Mouse (Mus musculus) adrenal gland (tissue): ENCODE results near the gene Hnrnph1.

ENCODE experiments used
- intact Hi-C: fragments of 180-260 bp; cut with DNase I; formaldehyde crosslinking; loops from one replicate; pipeline ENCODE4 v1.15.1; 2025
- long read RNA-seq, 2 experiments: library from polyadenylated mRNA; unstranded; transcript quantifications; one replicate each; pipeline ENCODE4 v2.0.0; 2020; ENCODE audit warnings: borderline replicate concordance in 1 of 2; ENCODE audit not compliant: insufficient replicate concordance in 1 of 2

Hnrnph1 gene
- long read RNA-seq, experiment 1, full-length matches to known transcripts, result 6 of 14 reads
- long read RNA-seq, experiment 1, partial matches to known transcripts, result 4 of 14 reads
- long read RNA-seq, experiment 1, other reads (novel, unspliced or antisense), result 4 of 14 reads
- long read RNA-seq, experiment 2, partial matches to known transcripts, result 8 of 25 reads
- long read RNA-seq, experiment 2, other reads (novel, unspliced or antisense), result 13 of 25 reads

DNA sequence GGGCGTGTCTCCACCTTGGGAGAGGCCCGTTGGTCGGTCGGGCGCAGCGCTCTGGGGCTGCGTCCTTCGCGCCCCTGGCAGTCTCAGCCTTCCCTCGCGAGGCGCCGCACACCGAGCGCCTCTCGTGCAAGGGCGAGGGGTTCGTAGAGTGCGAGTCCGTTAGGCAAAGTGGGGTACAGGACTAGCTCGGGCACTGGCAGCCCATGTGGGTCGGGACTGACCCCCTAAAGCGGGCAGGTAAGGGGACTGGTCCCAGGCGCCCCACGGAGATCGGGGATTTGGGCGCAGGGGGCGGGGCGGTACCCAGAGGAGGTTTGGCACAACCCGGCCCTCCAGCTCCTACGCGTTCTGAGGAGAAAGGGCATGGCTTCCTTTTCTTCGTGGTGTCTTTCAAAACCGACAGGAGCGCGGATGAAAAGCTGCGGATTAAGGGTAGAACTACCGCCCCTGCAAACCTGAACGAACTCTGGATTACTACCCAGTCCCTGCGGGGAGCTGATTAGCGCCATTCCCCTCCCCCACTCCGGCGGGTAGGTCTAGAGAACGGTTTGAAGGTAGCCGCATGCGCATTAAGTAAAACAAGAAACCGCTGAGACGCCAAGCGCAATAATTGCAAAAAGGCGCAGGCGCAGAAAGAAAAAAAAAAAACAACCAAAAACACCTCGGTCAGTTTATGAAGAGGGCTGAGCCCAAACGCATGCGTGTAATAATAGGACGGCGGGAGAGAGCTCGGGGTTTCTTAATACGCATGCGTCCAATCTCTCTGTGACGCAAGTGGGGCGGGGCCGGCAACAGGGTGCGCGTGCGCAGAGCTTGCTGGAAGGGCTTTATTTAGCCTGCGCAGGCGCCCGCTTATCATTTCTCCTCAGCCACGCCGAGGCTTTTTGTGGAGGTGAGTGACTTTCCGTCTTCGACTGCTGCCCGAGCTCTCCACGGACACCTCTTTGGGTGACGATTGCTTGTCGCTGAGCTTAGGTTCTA, at the start of gene Hnrnph1:
Hnrnph1 (plus strand) TSS at position 80 of the 981 bp plus-strand sequence.
- intact Hi-C loops, result no loop called here

DNA sequence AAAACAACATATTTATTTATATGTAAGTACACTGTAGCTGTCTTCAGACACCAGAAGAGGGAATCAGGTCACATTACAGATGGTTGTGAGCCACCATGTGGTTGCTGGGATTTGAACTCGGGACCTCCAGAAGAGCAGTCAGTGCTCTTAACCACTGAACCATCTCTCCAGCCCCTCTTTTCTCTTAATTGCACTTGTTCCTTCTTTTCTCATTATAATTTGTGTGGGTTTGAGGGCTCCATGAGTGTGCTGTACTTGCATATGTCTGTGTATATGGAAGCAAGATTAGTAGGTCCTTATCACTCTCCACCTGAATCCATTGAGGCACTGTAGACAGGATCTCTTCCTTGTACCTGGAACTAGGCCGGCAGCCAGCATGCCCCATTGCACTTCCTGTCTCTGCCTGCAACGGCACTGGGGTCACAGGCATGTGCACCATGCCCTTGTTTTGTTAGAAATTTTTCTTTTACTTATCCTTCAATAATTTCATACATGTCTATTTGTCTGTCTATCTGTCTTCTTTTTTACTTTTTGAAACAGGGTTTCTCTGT, 48.6 kb upstream of the Hnrnph1 start:
- intact Hi-C loops, result no loop called here

DNA sequence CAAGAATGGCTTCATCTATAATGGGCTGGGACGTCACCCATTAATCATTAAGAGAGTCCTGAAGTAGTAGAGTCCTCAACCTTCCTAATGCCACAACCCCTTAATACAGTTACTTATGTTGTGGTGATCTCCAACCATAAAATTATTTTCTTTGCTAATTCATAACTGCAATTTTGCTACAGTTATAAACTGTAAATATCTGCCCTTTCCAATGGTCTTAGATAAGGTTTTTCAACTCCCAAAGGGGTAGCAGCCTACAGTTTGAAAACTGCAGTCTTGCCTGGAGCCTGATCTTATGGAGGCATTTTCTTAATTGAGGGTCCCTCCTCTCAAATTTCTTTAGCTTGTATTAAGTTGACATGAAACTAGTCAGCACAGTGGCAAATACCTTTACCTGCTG, 47.4 kb upstream of the Hnrnph1 start:
- intact Hi-C loops, result no loop called here

DNA sequence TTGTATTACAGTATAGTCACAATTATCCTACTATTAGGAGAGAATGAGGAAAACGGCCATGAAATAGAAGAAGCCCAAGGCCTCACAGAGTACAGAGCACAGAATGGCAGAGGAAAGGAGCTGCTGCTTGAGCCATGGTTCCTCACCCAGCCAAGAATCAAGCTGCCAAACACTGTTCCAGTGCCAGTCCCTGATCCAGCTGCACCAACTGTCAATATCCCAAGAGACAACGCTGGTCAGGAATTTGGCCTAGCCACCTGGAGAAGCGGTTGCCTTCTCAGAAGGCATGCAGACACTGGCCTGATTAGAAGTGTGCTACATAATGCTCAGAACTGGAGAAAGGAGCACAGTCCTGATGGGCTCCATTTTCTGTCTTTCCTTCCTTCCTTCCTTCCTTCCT, 43.6 kb upstream of the Hnrnph1 start:
- intact Hi-C loops, result no loop called here

DNA sequence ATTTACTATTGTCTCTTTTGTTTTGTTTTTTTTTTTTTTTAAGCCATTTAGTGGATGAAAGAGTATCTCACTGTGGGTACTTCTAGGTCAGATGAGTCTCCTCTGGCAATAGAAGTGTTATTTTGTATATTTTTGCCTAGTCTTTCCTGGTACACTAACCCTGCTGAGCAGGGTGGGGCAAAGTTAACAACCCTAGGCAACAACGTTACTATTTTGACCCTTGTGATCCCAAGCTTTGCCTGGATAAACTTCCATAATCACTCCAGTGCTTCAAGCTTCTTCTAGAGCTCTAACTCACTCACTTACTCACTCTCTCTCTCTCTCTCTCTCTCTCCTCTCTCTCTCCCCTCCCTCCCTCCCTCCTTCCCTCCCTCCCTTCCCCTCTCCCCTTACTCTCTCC, 40.7 kb upstream of the Hnrnph1 start:
- intact Hi-C loops, result no loop called here

DNA sequence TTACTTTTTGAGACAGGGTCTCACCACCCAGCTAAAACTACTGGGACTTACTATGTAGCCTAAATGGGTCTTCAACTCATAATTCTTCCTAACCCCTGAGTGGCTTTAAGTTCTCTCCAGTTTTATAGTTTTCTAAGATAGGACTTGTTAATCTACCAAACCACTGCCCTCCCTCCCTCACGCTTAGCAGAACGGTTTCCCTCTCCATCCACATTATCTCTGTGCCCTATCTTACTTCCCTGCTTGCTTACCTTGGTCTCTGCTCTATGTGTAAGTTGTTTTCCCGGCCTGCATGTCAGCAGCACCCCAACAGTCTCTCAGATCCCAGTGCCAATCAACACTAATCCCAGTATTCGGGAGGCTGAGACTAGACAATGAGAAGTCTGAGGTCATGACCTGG, 39.9 kb upstream of the Hnrnph1 start:
- intact Hi-C loops, result no loop called here

DNA sequence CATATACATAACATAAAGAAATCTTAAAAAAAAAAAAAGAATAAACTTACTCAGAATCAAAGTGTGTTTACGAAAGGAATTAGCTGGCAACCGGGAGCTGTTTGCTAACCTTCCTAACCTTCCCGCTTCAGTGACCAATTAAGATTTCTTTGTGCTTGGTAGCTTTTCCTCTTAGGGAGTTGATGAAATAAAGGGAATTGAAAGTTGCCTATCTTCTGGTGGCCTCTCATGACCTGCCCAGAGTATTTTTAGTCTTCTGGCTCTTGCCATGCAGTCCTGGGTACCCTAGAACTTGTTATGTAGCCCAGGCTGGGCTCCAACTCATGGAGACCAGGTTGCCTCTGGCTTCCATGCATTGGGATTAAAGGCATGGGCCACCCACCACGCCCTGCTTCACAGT, 31.3 kb upstream of the Hnrnph1 start:
- intact Hi-C loops, result no loop called here

DNA sequence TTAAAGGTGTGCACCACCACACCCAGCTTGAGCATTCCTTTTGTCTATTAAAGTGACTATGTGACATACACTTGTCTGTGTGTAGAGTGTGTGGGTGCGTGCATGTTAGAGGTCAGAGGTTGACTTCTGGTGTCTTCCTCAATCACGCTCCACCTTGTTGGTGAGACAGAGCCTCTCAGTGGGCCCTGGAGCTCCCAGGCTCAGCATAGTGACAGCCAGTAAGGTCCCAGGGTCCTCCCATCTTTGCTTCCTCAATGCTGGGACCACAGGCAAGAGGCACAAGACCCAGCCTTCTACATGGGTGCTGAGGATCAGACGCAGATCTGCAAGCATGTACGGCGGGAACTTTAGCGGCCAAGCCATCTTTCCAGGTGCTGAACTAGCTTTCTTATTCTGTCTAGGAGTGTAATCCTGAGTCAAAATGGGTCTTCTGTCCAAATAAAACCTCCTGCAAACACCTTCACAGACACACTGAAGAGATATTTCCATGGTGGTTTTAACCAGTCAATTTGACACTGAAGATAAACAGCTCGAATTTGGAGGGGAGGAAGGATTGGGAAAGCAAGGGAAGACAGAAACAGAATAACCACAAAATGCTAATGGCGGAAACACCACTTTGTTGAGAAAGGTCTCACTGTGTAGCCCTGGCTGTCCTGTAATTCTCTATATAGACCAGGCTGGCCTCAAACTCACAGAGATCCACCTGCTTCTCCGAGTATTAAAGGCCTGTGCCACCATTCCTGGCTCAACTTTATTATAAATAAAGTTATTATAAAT, 30.3 kb upstream of the Hnrnph1 start:
- intact Hi-C loops, result no loop called here

DNA sequence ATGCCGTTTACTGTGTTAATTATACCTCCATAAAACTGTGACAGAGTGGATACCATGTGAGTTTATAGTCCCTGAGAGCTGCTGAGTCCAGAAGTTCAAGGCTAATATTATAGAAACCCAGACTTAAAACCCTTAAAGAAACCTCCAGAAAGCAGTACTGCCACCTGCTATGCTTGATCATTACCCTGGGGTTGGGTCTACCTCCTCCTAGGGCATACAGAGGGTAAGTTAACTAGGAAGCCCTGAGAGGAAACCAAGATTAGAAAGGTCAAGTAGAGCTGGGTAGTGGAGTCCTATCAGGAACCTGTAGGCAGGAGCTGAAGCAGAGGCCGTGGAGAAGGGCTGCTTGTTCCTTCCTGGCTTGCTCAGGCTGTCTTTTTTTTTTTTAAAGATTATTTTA, 24.6 kb upstream of the Hnrnph1 start:
- intact Hi-C loops, result no loop called here

DNA sequence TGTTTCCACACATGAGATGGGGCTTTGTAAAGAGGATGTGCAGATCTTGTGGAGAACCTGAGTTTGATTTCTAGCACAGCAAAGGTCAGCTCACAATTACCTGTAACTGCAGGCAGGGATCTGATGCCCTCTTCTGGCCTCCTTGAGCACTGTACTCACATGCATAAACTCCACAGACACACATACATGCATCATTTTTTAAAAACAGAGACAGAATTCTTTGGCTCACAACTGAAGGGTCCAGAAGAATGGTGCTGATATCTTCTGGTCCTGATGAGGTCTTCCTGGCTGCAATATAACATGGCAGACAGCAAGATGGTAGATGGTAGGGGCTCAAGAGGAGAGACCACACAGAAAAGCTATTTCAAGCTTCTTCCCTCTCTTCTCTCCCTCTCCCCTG, 22.6 kb upstream of the Hnrnph1 start, which contains the start of gene Cby3:
Cby3 (plus strand) TSS at position 301 of the 400 bp plus-strand sequence.
- intact Hi-C loops, result no loop called here

DNA sequence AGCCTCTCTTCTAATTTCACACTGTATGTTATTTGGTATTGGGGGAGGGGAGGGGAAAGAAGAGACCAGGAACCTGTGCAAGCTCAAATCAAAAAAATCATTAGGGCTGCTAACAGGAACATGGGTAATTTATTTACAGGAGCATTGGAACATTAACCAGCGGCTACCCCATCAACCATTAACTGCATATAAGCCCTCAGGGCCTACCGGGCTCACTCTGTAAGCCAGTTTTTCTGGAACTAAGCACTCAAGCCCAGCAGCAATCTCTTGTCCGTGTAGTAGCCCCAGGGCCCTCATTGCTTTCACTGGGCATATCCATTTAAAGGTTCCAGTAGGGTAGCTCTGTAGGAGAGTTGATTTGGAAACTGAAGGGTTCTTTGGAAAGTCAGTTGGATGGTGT, 21.9 kb upstream of the Hnrnph1 start:
- intact Hi-C loops, result no loop called here

DNA sequence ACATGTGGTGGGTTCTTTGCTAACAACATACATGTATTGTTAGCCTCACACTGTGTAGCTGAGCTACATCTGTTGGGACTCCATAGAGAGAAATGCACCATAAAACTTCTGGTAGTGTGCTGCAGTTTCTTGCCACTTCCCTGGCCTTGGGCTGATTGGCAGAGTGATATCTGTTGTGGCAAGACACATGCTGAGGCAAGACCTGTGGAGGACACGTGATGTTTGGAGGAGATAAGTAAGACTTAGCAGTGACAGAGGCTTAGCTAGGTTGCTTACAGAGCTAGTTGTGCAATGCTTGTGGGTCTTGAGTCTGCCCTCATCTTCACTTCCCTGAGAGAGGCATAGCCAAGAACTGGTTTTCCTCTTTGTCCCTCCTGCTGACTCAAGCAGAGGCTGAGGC, 21.4 kb upstream of the Hnrnph1 start:
- intact Hi-C loops, result no loop called here

DNA sequence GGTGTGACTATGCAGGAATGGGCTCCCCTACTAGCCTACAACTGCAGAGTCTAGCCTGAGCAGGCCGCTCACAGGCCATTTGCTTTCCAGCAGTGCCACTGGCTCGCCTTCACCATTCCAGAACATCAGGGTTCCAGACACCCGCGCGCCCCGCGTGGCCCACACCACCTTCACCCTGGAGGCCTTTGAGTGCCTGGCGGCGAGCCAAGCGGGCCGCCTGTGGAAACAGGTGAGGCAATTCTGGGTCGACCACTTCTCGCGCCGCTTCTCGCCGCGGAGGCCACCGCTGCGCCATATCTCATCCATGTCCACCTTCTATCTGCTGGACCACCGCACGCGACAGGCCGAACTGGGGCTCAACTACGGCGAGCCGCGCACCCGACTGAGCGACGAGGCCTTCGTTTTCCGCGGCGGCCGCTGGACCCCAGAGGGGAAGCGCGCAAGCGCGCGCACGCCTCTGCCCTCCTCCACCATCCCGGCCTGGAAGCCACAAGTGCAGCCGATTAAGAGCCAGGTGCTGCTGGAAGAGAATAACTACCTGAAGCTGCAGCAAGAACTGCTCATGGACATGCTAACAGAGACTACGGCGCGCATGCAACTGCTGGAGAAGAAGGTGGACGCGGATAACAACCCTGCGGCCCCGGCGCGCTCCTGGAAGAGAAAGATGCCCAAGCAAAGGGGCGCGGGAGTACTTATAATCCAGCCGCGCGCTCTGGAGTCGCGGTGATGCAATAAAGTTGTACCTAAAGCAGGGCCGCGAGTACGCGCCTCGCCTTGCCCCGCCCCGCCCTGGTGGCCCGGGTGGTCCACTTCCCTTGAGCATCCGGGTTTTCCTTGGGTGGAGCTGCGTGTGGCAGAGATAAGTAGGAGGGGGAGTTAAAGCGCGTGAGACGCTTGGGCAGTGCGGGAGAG, 17.6 kb upstream of the Hnrnph1 start:
- intact Hi-C loops, result no loop called here

DNA sequence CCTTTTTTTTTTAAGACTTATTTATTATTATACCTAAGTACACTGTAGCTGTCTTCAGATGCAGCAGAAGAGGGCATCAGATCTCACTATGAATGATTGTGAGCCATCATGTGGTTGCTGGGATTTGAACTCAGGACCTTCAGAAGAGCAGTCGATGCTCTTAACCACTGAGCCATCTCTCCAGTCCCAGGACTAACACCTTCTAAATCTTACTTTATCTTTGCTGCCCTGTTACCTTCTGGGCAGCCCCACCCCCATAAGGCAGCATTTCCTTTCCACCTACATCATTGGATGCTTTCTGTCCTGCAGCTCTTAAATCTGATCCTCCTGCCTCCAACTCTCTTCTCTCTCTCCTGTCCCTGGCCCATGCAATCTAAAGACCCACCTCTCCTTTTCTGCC, 15.5 kb upstream of the Hnrnph1 start:
- intact Hi-C loops, result loop anchor here (5.0 kb wide), 2 partner anchors 39 to 94 kb away; no protein-coding TSS in a partner anchor

DNA sequence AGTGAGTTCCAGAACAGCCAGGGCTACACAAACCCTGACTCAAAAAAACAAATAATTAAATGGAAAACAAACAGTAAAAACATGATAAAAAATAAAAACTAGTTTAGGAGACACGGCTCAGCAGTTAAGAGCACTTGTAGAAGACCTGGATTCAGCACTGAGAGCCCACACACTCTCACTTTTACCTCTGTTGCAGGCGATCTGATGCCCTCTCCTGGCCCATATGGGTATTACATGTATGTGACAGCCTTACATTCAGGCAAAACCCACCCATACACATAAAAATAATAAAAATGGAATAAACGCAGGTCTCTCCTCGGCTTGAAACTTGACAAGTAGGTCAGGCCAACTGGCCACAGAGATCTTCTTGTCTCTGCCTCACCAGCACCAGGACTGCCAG, 12.2 kb upstream of the Hnrnph1 start:
- intact Hi-C loops, result loop anchor here (5.0 kb wide), 2 partner anchors 42 to 97 kb away; no protein-coding TSS in a partner anchor

DNA sequence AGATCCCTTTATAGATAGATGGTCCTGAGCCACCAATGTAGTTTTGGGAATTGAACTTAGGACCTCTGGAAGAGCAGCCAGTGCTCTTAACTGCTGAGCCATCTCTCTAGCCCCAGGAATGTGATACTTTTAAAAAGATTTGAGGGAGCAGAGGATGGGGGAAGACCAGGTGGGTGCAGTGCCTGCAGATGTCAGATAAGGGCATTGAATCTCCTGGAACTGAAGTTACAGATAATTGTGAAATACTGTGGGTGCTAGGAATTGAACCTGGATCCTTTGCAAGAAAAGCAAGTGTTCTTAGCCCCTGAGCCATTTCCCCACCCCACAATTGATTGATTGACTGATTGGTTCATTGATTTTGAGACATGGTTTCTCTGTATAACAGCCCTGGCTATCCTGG, 11.5 kb upstream of the Hnrnph1 start:
- intact Hi-C loops, result no loop called here

DNA sequence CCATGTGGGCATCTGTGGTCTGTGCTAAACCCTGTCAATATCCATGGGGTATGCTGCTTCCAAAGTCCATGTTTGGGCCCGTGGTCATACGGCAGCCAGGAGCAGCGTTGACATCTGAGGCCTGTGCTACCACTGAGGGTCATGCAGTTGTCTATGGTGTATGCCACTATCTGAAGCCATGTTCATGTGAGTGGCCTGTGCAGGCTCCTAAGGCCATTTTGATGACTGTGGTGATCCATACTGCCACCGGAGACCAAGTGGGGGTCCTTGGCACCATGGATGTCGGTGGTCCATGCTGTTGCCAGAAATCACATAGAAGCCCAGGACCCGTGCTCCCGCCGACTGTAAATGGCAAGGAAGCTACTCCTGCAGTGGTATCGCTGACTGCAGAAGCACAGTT, 9.3 kb upstream of the Hnrnph1 start:
- intact Hi-C loops, result no loop called here

DNA sequence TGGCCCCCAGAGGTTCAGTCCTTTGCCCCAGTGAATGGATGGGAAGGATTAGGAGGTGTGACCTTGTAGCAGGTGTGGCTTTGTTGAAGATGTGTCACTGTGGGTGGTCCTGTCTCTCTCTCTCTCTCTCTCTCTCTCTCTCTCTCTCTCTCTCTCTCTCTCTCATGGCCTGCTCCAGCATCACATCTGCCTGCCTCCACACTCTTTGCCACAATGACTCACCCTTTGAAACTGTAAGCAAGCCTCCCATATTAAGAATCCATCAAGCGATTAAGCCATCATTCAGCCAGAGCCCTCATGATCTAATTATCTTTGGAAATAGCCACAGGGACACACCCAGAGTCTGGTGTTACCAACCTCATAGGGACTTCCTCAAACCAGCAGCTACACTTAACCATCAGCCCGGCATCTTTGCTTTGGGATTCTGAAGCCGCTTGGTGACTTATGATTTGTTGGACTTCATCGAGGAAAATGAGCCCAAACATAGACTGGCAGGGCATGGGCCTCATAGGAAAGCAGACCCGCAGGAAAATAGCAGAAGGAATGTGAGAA, 7.4 kb upstream of the Hnrnph1 start:
- intact Hi-C loops, result no loop called here

DNA sequence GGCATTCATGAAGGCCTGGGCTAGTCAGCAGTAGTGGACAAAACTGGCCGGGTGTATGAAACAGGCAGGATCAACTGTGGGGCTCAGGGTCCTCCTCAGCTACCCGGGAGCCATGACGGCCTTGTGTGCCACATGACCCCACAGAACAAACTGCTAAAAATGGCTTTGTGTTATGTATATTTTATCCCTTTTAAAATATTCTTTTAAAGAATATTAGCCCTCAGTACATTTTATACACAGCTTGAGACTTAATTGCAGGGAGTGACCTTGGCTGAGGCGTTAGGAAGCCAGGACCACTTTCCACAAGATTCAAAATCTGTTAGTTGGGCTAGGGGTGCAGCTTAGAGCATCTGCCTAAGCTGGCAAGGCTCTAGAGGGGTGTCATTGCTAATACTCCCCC, 5.8 kb upstream of the Hnrnph1 start:
- intact Hi-C loops, result no loop called here

DNA sequence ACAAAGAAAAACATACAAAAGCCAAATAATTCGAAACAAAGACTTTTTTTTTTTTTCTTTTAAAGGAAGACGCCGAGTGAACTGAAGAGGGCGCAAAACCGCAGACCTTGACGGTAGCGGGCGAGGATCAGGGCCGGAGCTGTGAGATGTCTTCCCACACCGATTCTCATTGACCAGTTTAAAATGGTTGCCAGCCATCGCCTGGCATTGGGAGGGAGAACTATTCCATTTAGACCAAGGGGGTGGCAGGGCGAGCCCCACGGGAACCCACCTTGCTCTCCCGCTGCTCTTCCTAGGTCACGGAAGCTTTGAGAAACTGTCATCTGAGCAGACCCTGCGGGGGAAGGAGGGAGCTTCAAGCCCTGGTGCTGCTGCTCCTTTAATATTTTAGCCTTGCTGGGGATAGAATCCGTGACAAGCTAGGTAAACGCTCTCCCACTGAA, 5.4 kb upstream of the Hnrnph1 start:
- intact Hi-C loops, result no loop called here
